Mouse (Mus musculus) E14TG2a.4 (cell line): ENCODE results near the gene Iscu.

Experiments used
- CTCF ChIP-seq: conservative IDR thresholded peaks from 2 replicates; pipeline ENCODE4 v1.5.1; 2014; ENCODE audit warnings: low read length
- POU5F1 ChIP-seq: IDR thresholded peaks from 2 replicates; pipeline ENCODE4 v1.6.1; 2014; ENCODE audit warnings: low read length, borderline replicate concordance

DNA sequence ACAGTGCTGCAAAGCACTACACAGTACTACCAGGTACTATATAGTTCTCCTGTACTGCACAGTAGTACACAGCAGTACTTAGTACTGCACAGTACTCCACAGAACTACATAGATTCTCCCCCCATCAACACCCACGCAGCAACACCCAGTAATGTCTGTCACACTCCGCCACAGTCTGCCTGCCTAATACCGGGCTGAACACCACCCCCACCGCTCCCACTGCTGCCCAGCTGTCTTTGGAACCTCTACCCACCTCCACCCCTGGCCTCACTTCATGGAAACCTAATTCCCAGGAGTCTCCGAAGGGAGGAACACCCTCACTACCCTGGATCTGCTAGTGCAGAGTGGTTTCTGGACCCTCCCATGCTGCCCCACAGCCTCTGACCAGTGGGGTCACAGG is 8.2 kb downstream of the Iscu start:
- TF ChIP-seq POU5F1 (no peak), CTCF (no peak)
